Mouse (Mus musculus) C2C12 (cell line): ENCODE measurements around the gene Spire2.
A peak's percentile ranks its signal among the peaks of the same experiment; 100 is the strongest.

Source experiments
- CEBPB ChIP-seq: IDR thresholded peaks from one replicate; pipeline ENCODE4 v1.6.1; 2011; ENCODE audit warnings: low read depth, mild to moderate bottlenecking, control low read depth, moderate library complexity
- CTCF ChIP-seq: IDR thresholded peaks from one replicate; pipeline ENCODE4 v1.5.1; 2011; ENCODE audit not compliant: control insufficient read depth, insufficient read depth, insufficient read length
- MAX ChIP-seq: IDR thresholded peaks from one replicate; pipeline ENCODE4 v1.6.1; 2011; ENCODE audit warnings: mild to moderate bottlenecking, control low read depth
- MYOD1 ChIP-seq: IDR thresholded peaks from one replicate; pipeline ENCODE4 v1.6.1; 2011; ENCODE audit warnings: low read depth; ENCODE audit not compliant: control insufficient read depth, insufficient read length
- MYOG ChIP-seq: IDR thresholded peaks from one replicate; pipeline ENCODE4 v1.6.1; 2011; ENCODE audit not compliant: control insufficient read depth, insufficient read length; ENCODE audit errors: extremely low read depth
- USF1 ChIP-seq: IDR thresholded peaks from one replicate; pipeline ENCODE4 v1.6.1; 2011; ENCODE audit warnings: low read depth, mild to moderate bottlenecking, control low read depth, moderate library complexity

GRCm38 (mm10) chr8:123361082-123361739 lies 28.7 kb downstream of the Spire2 start:
- TF ChIP-seq CTCF (peak; percentile 59), USF1 (no peak), MAX (no peak), MYOG (no peak), MYOD1 (no peak), CEBPB (no peak)
